Mouse (Mus musculus) cerebellum, adult 2 months (tissue): ENCODE measurements around the gene Rhobtb1.
A peak's percentile ranks its signal among the peaks of the same experiment; 100 is the strongest.

Experiments used
- CTCF ChIP-seq: fragments of 200-500 bp; IDR thresholded peaks from 2 replicates; pipeline ENCODE4 v1.5.1; 2011; ENCODE audit warnings: low read depth, mild to moderate bottlenecking, control low read depth, low read length, moderate library complexity, borderline replicate concordance; ENCODE audit not compliant: insufficient read depth
- POLR2A ChIP-seq: fragments of 200-500 bp; IDR thresholded peaks from 2 replicates; pipeline ENCODE4 v1.6.1; 2011; ENCODE audit warnings: low read length, control low read depth, borderline replicate concordance; ENCODE audit not compliant: insufficient read depth

DNA sequence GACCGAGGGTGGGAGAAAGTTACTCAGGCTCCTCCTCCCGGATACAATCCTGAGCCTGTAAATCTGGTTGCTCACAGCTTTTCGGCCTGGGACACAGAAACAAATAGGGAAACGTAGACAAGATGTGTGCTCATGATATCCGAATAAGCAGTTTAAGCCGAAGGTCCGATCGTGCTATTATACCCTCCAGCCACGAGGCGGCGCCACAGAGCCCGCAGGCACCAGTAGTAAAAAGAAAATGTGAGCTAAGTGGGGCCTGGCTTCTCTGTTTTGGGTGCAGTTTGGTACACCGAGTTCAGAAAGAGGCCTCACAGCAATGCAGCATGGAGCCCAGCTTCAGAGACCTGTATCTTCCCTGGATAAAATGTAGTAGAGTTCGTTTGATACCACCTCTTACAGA lies 155.0 kb downstream of the Rhobtb1 start:
- peak; percentile 44 for TF ChIP-seq CTCF
- no peak for TF ChIP-seq POLR2A
